Mouse (Mus musculus) CH12.LX (cell line): ENCODE measurements at regions not wholly inside any gene's neighbourhood (a gene's known extent, or its start where the extent isn't known, plus 50 kb on each side); places are given as distances from the start of the nearest gene placed in this dataset.

Source experiments
- DNase-seq: peaks from one replicate; pipeline ENCODE4 v3.0.0-alpha.2; 2013; ENCODE audit errors: extremely low read depth
- H3K27ac ChIP-seq: 2 replicates; pipeline ENCODE4 v1.5.1; 2012; ENCODE audit warnings: low read depth, mild to moderate bottlenecking, control low read depth, moderate library complexity; ENCODE audit not compliant: insufficient read depth
- H3K27me3 ChIP-seq: replicated peaks from 2 replicates; pipeline ENCODE3; 2012; ENCODE audit warnings: inconsistent platforms
- H3K36me3 ChIP-seq, 2 experiments: replicated peaks in 1 of 2; 2 replicates each; pipeline versions ENCODE3 to v1.6.1; 2012; ENCODE audit warnings: inconsistent platforms in 1 of 2, low read length in 1 of 2, mild to moderate bottlenecking in 1 of 2, mixed read lengths in 1 of 2, moderate library complexity in 1 of 2; ENCODE audit not compliant: control insufficient read depth in 1 of 2, insufficient read depth in 1 of 2
- H3K4me1 ChIP-seq, 2 experiments: 2 replicates each; pipeline ENCODE4 v1.6.1; 2012; ENCODE audit warnings: inconsistent platforms in 1 of 2, moderate library complexity in 1 of 2; ENCODE audit not compliant: insufficient read depth in 2 of 2, control insufficient read depth in 1 of 2
- H3K4me2 ChIP-seq: 2 replicates; pipeline ENCODE4 v1.6.1; 2012; ENCODE audit warnings: low read depth, mild to moderate bottlenecking, control low read depth; ENCODE audit not compliant: poor library complexity, insufficient read depth, severe bottlenecking
- H3K4me3 ChIP-seq, 3 experiments: fragments of 150-350 bp in 1 of 3; sonication (generic) in 1 of 3; replicated peaks in 1 of 3; 2 replicates each; pipeline versions ENCODE3 to v1.5.1; 2011 to 2012; ENCODE audit warnings: low read depth in 2 of 3, low read length in 2 of 3, mild to moderate bottlenecking in 2 of 3, moderate library complexity in 2 of 3, control low read depth in 1 of 3, improper control_type of control experiment in 1 of 3, inconsistent platforms in 1 of 3, mixed read lengths in 1 of 3; ENCODE audit not compliant: poor library complexity in 1 of 3
- H3K79me2 ChIP-seq: replicated peaks from 2 replicates; pipeline ENCODE4 v1.6.1; 2012; ENCODE audit warnings: mild to moderate bottlenecking, moderate library complexity; ENCODE audit not compliant: control insufficient read depth, poor library complexity, insufficient read depth, severe bottlenecking; ENCODE audit errors: extremely low read depth
- H3K9ac ChIP-seq: 2 replicates; pipeline ENCODE4 v1.6.1; 2012; ENCODE audit warnings: low read depth, mild to moderate bottlenecking, control low read depth, moderate library complexity; ENCODE audit not compliant: insufficient read depth
- H3K9me3 ChIP-seq: replicated peaks from 2 replicates; pipeline ENCODE3; 2012; ENCODE audit warnings: low read length, inconsistent platforms, mixed read lengths
- BHLHE40 ChIP-seq: IDR thresholded peaks from 2 replicates; pipeline ENCODE4 v1.6.1; 2011; ENCODE audit warnings: mild to moderate bottlenecking, low read depth, low read length, improper control_type of control experiment
- CHD1 ChIP-seq: IDR thresholded peaks from 2 replicates; pipeline ENCODE4 v1.6.1; 2012; ENCODE audit warnings: low read depth, low read length, improper control_type of control experiment, inconsistent platforms
- CTCF ChIP-seq, 2 experiments: IDR thresholded peaks in 1 of 2; conservative IDR thresholded peaks in 1 of 2; 2 replicates each; pipeline ENCODE4 v1.5.1; 2011 to 2012; ENCODE audit warnings: low read depth in 2 of 2, low read length in 2 of 2, improper control_type of control experiment in 1 of 2, inconsistent platforms in 1 of 2, mild to moderate bottlenecking in 1 of 2, moderate library complexity in 1 of 2
- E2F4 ChIP-seq: IDR thresholded peaks from 2 replicates; pipeline ENCODE4 v1.6.1; 2011; ENCODE audit warnings: low read depth, low read length, improper control_type of control experiment; ENCODE audit not compliant: insufficient replicate concordance
- ELF1 ChIP-seq: IDR thresholded peaks from 2 replicates; pipeline ENCODE4 v1.6.1; 2014; ENCODE audit warnings: low read depth, mild to moderate bottlenecking, inconsistent platforms, low read length, improper control_type of control experiment
- EP300 ChIP-seq: IDR thresholded peaks from 2 replicates; pipeline ENCODE4 v1.6.1; 2011; ENCODE audit warnings: low read length, improper control_type of control experiment
- ETS1 ChIP-seq: conservative IDR thresholded peaks from 2 replicates; pipeline ENCODE4 v1.6.1; 2012; ENCODE audit warnings: low read depth, mild to moderate bottlenecking, inconsistent platforms, low read length, improper control_type of control experiment, moderate library complexity
- GABPA ChIP-seq: IDR thresholded peaks from 2 replicates; pipeline ENCODE4 v1.6.1; 2012; ENCODE audit warnings: low read depth, low read length, improper control_type of control experiment, inconsistent platforms; ENCODE audit not compliant: insufficient replicate concordance
- IRF4 ChIP-seq: IDR thresholded peaks from 2 replicates; pipeline ENCODE4 v1.6.1; 2014; ENCODE audit warnings: low read depth, mild to moderate bottlenecking, inconsistent platforms, low read length, improper control_type of control experiment
- JUND ChIP-seq: conservative IDR thresholded peaks from 2 replicates; pipeline ENCODE4 v1.6.1; 2011; ENCODE audit warnings: low read depth, low read length, improper control_type of control experiment
- MAFK ChIP-seq: IDR thresholded peaks from 2 replicates; pipeline ENCODE4 v1.6.1; 2011; ENCODE audit warnings: low read length, improper control_type of control experiment; ENCODE audit not compliant: insufficient replicate concordance
- NRF1 ChIP-seq: IDR thresholded peaks from 2 replicates; pipeline ENCODE4 v1.6.1; 2014; ENCODE audit warnings: low read depth, mild to moderate bottlenecking, inconsistent platforms, low read length, improper control_type of control experiment, moderate library complexity
- POLR2A ChIP-seq: IDR thresholded peaks from 2 replicates; pipeline ENCODE4 v1.6.1; 2011; ENCODE audit warnings: low read depth, mild to moderate bottlenecking, improper control_type of control experiment, low read length
- POLR2AphosphoS2 ChIP-seq: IDR thresholded peaks from 2 replicates; pipeline ENCODE4 v1.6.1; 2011; ENCODE audit warnings: low read depth, low read length, improper control_type of control experiment
- RAD21 ChIP-seq: IDR thresholded peaks from 2 replicates; pipeline ENCODE4 v1.6.1; 2011; ENCODE audit warnings: low read depth, mild to moderate bottlenecking, low read length, improper control_type of control experiment, moderate library complexity
- SMC3 ChIP-seq: IDR thresholded peaks from 2 replicates; pipeline ENCODE4 v1.6.1; 2011; ENCODE audit warnings: low read depth, low read length, improper control_type of control experiment
- TCF12 ChIP-seq: IDR thresholded peaks from 2 replicates; pipeline ENCODE4 v1.6.1; 2014; ENCODE audit warnings: low read depth, mild to moderate bottlenecking, inconsistent platforms, low read length, improper control_type of control experiment
- ZKSCAN1 ChIP-seq: IDR thresholded peaks from 2 replicates; pipeline ENCODE4 v1.6.1; 2012; ENCODE audit warnings: low read depth, inconsistent platforms, low read length, improper control_type of control experiment, borderline replicate concordance
- ZNF384 ChIP-seq: IDR thresholded peaks from 2 replicates; pipeline ENCODE4 v1.6.1; 2012; ENCODE audit warnings: low read depth, low read length, improper control_type of control experiment, inconsistent platforms
- dilution Hi-C: fragments of 300-500 bp; cut with MboI; formaldehyde crosslinking; loops from 2 replicates; pipeline ENCODE4 v1.14.3; 2020; ENCODE audit warnings: low sequenced_read_pairs; ENCODE audit not compliant: extremely low pct_unique_long_range_greater_than_20kb, extremely low pct_ligation_motif_present
- in situ Hi-C: fragments of 300-500 bp; cut with MboI; formaldehyde crosslinking; loops from 3 replicates; pipeline ENCODE4 v1.14.3; 2019; ENCODE audit warnings: low sequenced_read_pairs, low pct_ligation_motif_present, low pct_unique_long_range_greater_than_20kb, mixed read lengths

DNA sequence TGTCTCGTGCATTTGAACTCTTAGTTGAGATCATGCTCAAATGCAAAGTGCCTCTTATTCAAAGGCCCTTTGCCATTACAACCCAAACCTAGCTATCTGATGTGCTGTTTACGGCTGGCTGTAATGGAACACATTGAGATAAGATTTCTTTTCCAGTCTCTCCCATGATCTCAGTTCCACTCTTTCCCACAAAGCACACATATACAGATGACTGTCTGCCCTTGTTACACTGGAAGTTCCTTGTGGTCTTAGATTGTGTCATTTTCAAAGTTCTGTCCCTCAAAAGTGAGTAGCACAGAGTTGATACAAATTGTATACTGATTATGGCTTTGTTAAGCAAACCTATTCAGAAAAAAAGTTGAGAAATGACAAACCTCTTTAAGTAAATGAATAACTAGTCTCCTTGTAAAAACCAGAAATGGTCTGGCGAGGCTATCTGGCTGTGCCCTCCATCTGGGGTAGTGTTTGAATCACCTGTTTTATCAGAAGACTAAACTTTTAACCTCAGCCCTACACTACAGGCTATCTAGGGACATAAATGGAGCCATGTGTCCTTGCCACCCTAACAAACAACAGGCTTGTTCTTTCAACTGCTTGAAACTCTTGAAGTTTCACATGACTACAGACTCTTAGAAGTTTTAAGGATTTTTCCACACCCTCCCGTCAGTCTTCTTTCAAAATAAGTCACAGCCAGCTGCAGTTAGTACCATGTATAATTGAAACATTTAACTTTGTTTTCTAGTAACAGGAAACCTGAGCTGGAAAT is 384.0 kb downstream of the Atp6ap1l start:
- no peaks in the 10 kb centered on the region for H3K9me3 ChIP-seq
- TF ChIP-seq POLR2A (no peak), MAFK (no peak), ELF1 (no peak), JUND (no peak; the same call in 1 of the 2 replicates), POLR2AphosphoS2 (no peak), EP300 (peak; percentile 68; the same call in 1 of the 2 replicates), BHLHE40 (no peak), CHD1 (no peak), ZKSCAN1 (no peak), ETS1 (0 out of 2 replicates have a peak, but pooled peaks have one; percentile 16), TCF12 (peak; percentile 33; the same call in 1 of the 2 replicates), GABPA (no peak), IRF4 (peak; percentile 65), SMC3 (no peak), NRF1 (no peak)
- TF ChIP-seq, all 38 proteins: peak for 4
- Histone ChIP-seq H3K4me2 (peak overlapping the region; percentile 73), H3K4me3 (no peak overlapping the region), H3K79me2 (no peaks in the 10 kb centered on the region), H3K27ac (no peak overlapping the region), H3K4me1 (peaks cover 0 to 9% of the 10 kb centered on the region in 2 experiments; a peak in 2 of 4 replicates), H3K27me3 (no peaks in the 10 kb centered on the region), H3K36me3 (no peaks in the 10 kb centered on the region), H3K9ac (no peak overlapping the region)
- in situ Hi-C loops (no loop called here), dilution Hi-C loops (no loop called here)
- DNase-seq: peak; percentile 5

GRCm38 (mm10) chr13:90515773-90516503 is 389.2 kb downstream of the Atp6ap1l start:
- H3K27me3 ChIP-seq: no peaks in the 10 kb centered on the region
- no peak for TF ChIP-seq IRF4
- no peak for TF ChIP-seq TCF12
- TF ChIP-seq E2F4: no peak
- peak; percentile 17; the same call in 1 of the 2 replicates for TF ChIP-seq SMC3
- TF ChIP-seq RAD21: peak; percentile 30
- peak; percentile 77 for TF ChIP-seq ZNF384
- peak in 1 of 2 experiments; percentile 39; a peak in 2 of 4 replicates for TF ChIP-seq CTCF (conservative IDR thresholded peaks at IDR 0.05 in 1 of 2, IDR thresholded peaks at IDR 0.05 in 1 of 2; ENCODE audit: low read depth in 2 of 2, low read length in 2 of 2)
- TF ChIP-seq MAFK: 0 out of 2 replicates have a peak, but pooled peaks have one; percentile 16
- no peak for TF ChIP-seq BHLHE40
- in situ Hi-C loops (no loop called here), dilution Hi-C loops (no loop called here)
- H3K4me3 ChIP-seq: no peak overlapping the region
- H3K4me1 ChIP-seq: peaks cover 0 to 11% of the 10 kb centered on the region in 2 experiments; a peak in 2 of 4 replicates
- H3K9ac ChIP-seq: no peak overlapping the region
- H3K9me3 ChIP-seq: no peaks in the 10 kb centered on the region
- no peaks in the 10 kb centered on the region for H3K36me3 ChIP-seq
- peak; percentile 36 for DNase-seq
- no peaks in the 10 kb centered on the region for H3K79me2 ChIP-seq
- H3K27ac ChIP-seq: no peak overlapping the region
- H3K4me2 ChIP-seq: peak overlapping the region; percentile 36; the same call in 1 of the 2 replicates
